Mouse (Mus musculus) cerebellum, adult 2 months (tissue): Measurements from ENCODE around the gene Arhgap10.

Experiments
- CTCF ChIP-seq: fragments of 200-500 bp; IDR thresholded peaks from 2 replicates; pipeline ENCODE4 v1.5.1; 2011; ENCODE audit warnings: low read depth, mild to moderate bottlenecking, control low read depth, low read length, moderate library complexity, borderline replicate concordance; ENCODE audit not compliant: insufficient read depth
- POLR2A ChIP-seq: fragments of 200-500 bp; IDR thresholded peaks from 2 replicates; pipeline ENCODE4 v1.6.1; 2011; ENCODE audit warnings: low read length, control low read depth, borderline replicate concordance; ENCODE audit not compliant: insufficient read depth

- TF ChIP-seq CTCF (no peak), POLR2A (no peak)
Observed at GRCm38 (mm10) chr8:77473773-77474172, 44.0 kb downstream of the Arhgap10 start.
